Mouse (Mus musculus) G1E (cell line): Measurements from ENCODE around the gene Calm4.

Experiments used
- CTCF ChIP-seq: IDR thresholded peaks from 2 replicates; pipeline ENCODE4 v1.5.1; 2012; ENCODE audit warnings: low read depth, low read length, inconsistent platforms, mixed read lengths
- GATA2 ChIP-seq: IDR thresholded peaks from 2 replicates; pipeline ENCODE4 v1.6.1; 2012; ENCODE audit warnings: low read depth, low read length, inconsistent platforms, borderline replicate concordance

DNA sequence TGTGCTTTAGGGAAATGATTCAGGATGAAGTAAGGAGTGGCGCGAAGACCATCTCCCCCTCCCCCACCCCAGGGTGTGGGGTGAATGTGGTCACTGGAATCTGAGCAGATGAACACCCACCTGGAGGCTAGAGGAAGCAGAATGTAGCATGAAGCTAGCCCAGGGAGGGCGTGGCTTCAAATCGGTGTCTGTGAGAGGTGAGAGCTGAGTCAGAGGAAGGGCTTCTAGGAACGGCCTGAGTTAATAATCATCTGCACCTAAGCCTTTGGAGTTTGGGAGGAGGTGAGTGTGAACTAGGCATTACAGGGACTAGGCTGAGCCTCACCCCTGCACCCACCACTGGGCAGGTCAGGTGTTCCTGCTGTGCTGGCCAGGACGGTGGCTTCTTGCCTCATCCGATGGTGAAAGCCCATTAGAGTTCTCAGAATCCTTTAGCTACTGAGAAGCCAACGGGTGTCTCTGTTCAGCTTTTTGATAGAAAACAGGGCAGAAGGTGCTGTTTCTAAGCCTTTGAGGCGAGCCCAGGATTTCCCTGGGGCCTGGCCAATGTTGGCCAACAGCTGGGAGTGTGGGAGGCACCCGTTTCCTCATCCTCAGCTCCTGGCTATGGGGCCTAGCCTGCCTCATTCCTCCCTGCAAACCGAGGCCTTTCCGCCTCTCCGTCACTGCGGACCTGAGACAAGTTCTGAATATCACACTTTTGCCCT lies 28.2 kb downstream of the Calm4 start:
- TF ChIP-seq CTCF (no peak), GATA2 (no peak)
